Mouse (Mus musculus) kidney, adult 2 months (tissue): Measurements from ENCODE around the gene Klf14. TPM values are rescaled to one million over a fixed set of nuclear protein-coding genes. Genes with fewer than 3 reads are reported as not detected.

ENCODE experiments used
- DNase-seq: peaks from one replicate; pipeline ENCODE4 v3.0.0; 2021
- H3K27ac ChIP-seq: fragments of 200-500 bp; 2 replicates; pipeline ENCODE4 v1.5.1; 2012; ENCODE audit warnings: low read depth, low read length, control low read depth, inconsistent platforms; ENCODE audit not compliant: insufficient read depth
- H3K27me3 ChIP-seq: fragments of 200-500 bp; replicated peaks from 2 replicates; pipeline ENCODE4 v1.6.1; 2012; ENCODE audit warnings: mild to moderate bottlenecking, moderate library complexity, low read length, inconsistent platforms; ENCODE audit not compliant: control insufficient read depth, insufficient read depth
- H3K36me3 ChIP-seq: fragments of 200-500 bp; 2 replicates; pipeline ENCODE4 v1.6.1; 2012; ENCODE audit warnings: mild to moderate bottlenecking, moderate library complexity, low read length, inconsistent platforms; ENCODE audit not compliant: control insufficient read depth, insufficient read depth
- H3K4me1 ChIP-seq: fragments of 200-500 bp; 2 replicates; pipeline ENCODE4 v1.6.1; 2011; ENCODE audit warnings: low read length; ENCODE audit not compliant: control insufficient read depth, insufficient read depth
- H3K4me3 ChIP-seq: fragments of 200-500 bp; 2 replicates; pipeline ENCODE4 v1.5.1; 2011; ENCODE audit warnings: mild to moderate bottlenecking, low read depth, low read length, control low read depth; ENCODE audit not compliant: insufficient read depth
- CTCF ChIP-seq: fragments of 200-500 bp; conservative IDR thresholded peaks from 2 replicates; pipeline ENCODE4 v1.5.1; 2011; ENCODE audit warnings: low read depth, mild to moderate bottlenecking, control low read depth, low read length, moderate library complexity, mixed read lengths; ENCODE audit not compliant: insufficient read depth, insufficient read length
- POLR2A ChIP-seq: fragments of 200-500 bp; IDR thresholded peaks from one replicate; pipeline ENCODE4 v1.6.1; 2011; ENCODE audit warnings: low read depth, low read length, control low read depth
- WGBS: fragments of 180-500 bp; shearing (Covaris S2); methylation state at CpG from one replicate; pipeline ENCODE4 v1.1.7; 2018; 5-methylcytosine and 5-hydroxymethylcytosine counted together
- polyA plus RNA-seq: library from polyadenylated mRNA; depleted of rRNA; stranded (reverse); fragments of >200 nt; gene quantifications from 2 replicates; pipeline ENCODE4 v1.2.3, GENCODE M21; 2012

Gene Klf14
- polyA plus RNA-seq, 1 experiment, result not detected

GRCm38 (mm10) chr6:30972121-30972520 lies 13.2 kb upstream of the Klf14 start:
- WGBS, result 84% methylated on average over 1 of the region's 1 CpGs
- H3K36me3 ChIP-seq, result no peaks in the 10 kb centered on the region
- no peak overlapping the region for H3K27ac ChIP-seq
- no peak for DNase-seq
- no peak for TF ChIP-seq POLR2A
- no peak for TF ChIP-seq CTCF
- H3K4me3 ChIP-seq, result no peak overlapping the region
- no peaks in the 10 kb centered on the region for H3K4me1 ChIP-seq
- no peaks in the 10 kb centered on the region for H3K27me3 ChIP-seq

GRCm38 (mm10) chr6:30957784-30958735 lies 818 bp downstream of the Klf14 start:
- peak; percentile 4 for DNase-seq
- H3K4me3 ChIP-seq, result peak overlapping the region; percentile 50

GRCm38 (mm10) chr6:30939264-30939663 lies 19.6 kb downstream of the Klf14 start:
- no peaks in the 10 kb centered on the region for H3K36me3 ChIP-seq
- no peak overlapping the region for H3K4me3 ChIP-seq
- H3K27me3 ChIP-seq, result no peaks in the 10 kb centered on the region
- TF ChIP-seq CTCF (no peak), POLR2A (no peak)
- 28% methylated on average over 5 of the region's 5 CpGs for WGBS
- H3K27ac ChIP-seq, result no peak overlapping the region
- H3K4me1 ChIP-seq, result no peaks in the 10 kb centered on the region
- DNase-seq, result no peak

More at GRCm38 (mm10) chr6:30957784-30958735, 818 bp downstream of the Klf14 start:
- H3K27ac ChIP-seq, result no peak overlapping the region
- no peaks in the 10 kb centered on the region for H3K36me3 ChIP-seq
- whole genome bisulfite sequencing, result 6% methylated on average over 84 of the region's 84 CpGs
- TF ChIP-seq POLR2A (no peak), CTCF (no peak)
- peaks cover 12% of the 10 kb centered on the region for H3K27me3 ChIP-seq
- no peaks in the 10 kb centered on the region for H3K4me1 ChIP-seq

- Histone ChIP-seq H3K36me3 (no peaks in the 10 kb centered on the region), H3K4me1 (peaks cover 2% of the 10 kb centered on the region; the same call in 1 of the 2 replicates), H3K27ac (no peak overlapping the region), H3K27me3 (no peaks in the 10 kb centered on the region; the same call in 1 of the 2 replicates), H3K4me3 (no peak overlapping the region)
- 48% methylated on average over 2 of the region's 2 CpGs for WGBS
- peak; percentile 9 for DNase-seq
- no peak for TF ChIP-seq POLR2A
- TF ChIP-seq CTCF, result no peak
Observed at GRCm38 (mm10) chr6:30922821-30923220, 36.1 kb downstream of the Klf14 start.

GRCm38 (mm10) chr6:30921826-30922225 lies 37.1 kb downstream of the Klf14 start:
- DNase-seq, result no peak
- H3K4me3 ChIP-seq, result no peak overlapping the region
- no peak overlapping the region for H3K27ac ChIP-seq
- WGBS, result 25% methylated on average over 10 of the region's 11 CpGs
- H3K36me3 ChIP-seq, result no peaks in the 10 kb centered on the region
- H3K27me3 ChIP-seq, result no peaks in the 10 kb centered on the region; the same call in 1 of the 2 replicates
- no peak for TF ChIP-seq POLR2A
- no peak for TF ChIP-seq CTCF
- H3K4me1 ChIP-seq, result peaks cover 2% of the 10 kb centered on the region; the same call in 1 of the 2 replicates

- Histone ChIP-seq H3K27ac (no peak overlapping the region), H3K4me3 (no peak overlapping the region), H3K4me1 (peaks cover 2% of the 10 kb centered on the region; the same call in 1 of the 2 replicates), H3K27me3 (no peaks in the 10 kb centered on the region; the same call in 1 of the 2 replicates), H3K36me3 (no peaks in the 10 kb centered on the region)
- WGBS, result 24% methylated on average over 21 of the region's 21 CpGs
- DNase-seq, result peak; percentile 35
- TF ChIP-seq POLR2A (no peak), CTCF (no peak)
Observed at GRCm38 (mm10) chr6:30920834-30921675, 37.8 kb downstream of the Klf14 start.
